Mouse (Mus musculus): ENCODE results near the gene Eif4enif1. TPM values are rescaled to one million over a fixed set of nuclear protein-coding genes. Genes with fewer than 3 reads are reported as not detected.
A peak's percentile ranks its signal among the peaks of the same experiment; 100 is the strongest.

The Eif4enif1 gene
- polyA plus RNA-seq, 1 experiment from 2014 or later: 54.9 TPM

DNA sequence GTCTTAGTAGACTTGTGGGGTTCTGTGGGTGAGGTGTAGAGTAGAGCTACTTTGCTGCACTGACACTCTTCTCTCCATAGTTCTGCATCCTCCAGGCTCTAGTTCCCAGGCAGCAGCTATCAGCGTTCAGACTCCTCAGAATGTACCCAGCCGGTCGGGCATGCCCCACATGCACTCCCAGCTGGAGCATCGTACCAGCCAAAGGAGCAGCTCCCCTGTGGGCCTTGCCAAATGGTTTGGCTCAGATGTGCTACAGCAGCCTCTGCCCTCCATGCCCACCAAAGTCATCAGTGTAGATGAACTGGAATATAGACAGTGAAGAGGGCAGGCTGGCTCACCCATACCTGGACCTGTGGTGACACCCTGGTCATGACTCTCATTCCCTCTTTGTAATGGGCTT, 41.6 kb downstream of the Eif4enif1 start:
- peaks cover 60% of the 10 kb centered on the region for H3K36me3 ChIP-seq (ENCODE audit: control insufficient read depth, insufficient read depth)
- WGBS: 65% methylated on average over 4 of the region's 4 CpGs
- no peak overlapping the region for H3K4me3 ChIP-seq (replicated peaks; ENCODE audit: low read length)
- H3K9ac ChIP-seq (replicated peaks; ENCODE audit: low read depth, low read length): no peak overlapping the region
- no peak overlapping the region for H3K27ac ChIP-seq (ENCODE audit: low read length)
- no peaks in the 10 kb centered on the region for H3K27me3 ChIP-seq (replicated peaks; ENCODE audit: control insufficient read depth, insufficient read depth, low read length)
- no peaks in the 10 kb centered on the region for H3K9me3 ChIP-seq (ENCODE audit: control insufficient read depth, low read length)
- no peak for ATAC-seq
- no peak overlapping the region for H3K4me2 ChIP-seq (ENCODE audit: low read length)
- H3K4me1 ChIP-seq (replicated peaks; ENCODE audit: control insufficient read depth, insufficient read depth, low read length): no peaks in the 10 kb centered on the region

DNA sequence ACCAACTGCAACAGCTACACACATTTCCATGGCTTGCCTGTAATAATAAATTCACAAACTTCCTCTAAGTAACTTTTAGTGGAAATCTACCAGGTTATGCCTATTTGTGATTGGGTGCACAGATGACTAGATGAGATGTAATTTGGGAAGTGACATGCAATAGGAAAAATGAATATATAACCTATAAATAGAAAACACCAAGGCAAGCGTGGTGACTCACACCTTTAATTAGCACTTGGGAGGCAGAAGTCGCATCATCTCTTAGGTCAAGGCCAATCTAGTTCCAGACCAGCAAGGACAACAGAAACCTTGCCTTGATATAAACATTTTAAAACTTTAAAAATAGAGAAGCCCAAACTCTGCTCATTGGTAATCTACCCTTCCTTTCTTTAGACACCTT, 45.2 kb downstream of the Eif4enif1 start:
- 94% methylated on average over 2 of the region's 2 CpGs for WGBS
- Histone ChIP-seq H3K4me2 (ENCODE audit: low read length) (no peak overlapping the region), H3K9me3 (ENCODE audit: control insufficient read depth, low read length) (no peaks in the 10 kb centered on the region), H3K9ac (replicated peaks; ENCODE audit: low read depth, low read length) (no peak overlapping the region), H3K4me3 (replicated peaks; ENCODE audit: low read length) (no peak overlapping the region), H3K27ac (ENCODE audit: low read length) (no peak overlapping the region), H3K27me3 (replicated peaks; ENCODE audit: control insufficient read depth, insufficient read depth, low read length) (no peaks in the 10 kb centered on the region), H3K36me3 (ENCODE audit: control insufficient read depth, insufficient read depth) (peaks cover 66% of the 10 kb centered on the region), H3K4me1 (replicated peaks; ENCODE audit: control insufficient read depth, insufficient read depth, low read length) (no peaks in the 10 kb centered on the region)
- no peak for ATAC-seq

DNA sequence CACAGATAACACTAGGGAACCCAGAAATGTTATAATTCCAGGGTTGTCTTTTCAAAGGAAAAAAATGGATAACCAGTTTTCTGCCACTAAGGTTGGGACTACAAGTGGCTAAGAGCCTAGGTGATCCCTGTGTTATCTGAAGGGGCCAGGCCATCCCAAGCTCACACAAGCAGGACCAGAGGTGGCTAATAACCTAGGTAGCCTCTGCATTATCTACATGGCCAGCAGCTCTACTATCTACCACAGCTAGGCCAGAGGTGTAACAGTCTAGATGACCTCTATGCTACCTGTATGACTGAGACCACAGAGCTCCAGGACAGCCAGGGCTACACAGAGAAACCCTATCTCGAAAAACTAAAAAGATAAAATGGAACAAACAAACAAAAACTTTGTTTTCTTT, 57.3 kb downstream of the Eif4enif1 start:
- H3K27me3 ChIP-seq (replicated peaks; ENCODE audit: control insufficient read depth, insufficient read depth, low read length): no peaks in the 10 kb centered on the region
- no peak overlapping the region for H3K9ac ChIP-seq (replicated peaks; ENCODE audit: low read depth, low read length)
- WGBS: 97% methylated on average over 1 of the region's 1 CpGs
- no peak for ATAC-seq
- H3K4me2 ChIP-seq (ENCODE audit: low read length): no peak overlapping the region
- H3K4me1 ChIP-seq (replicated peaks; ENCODE audit: control insufficient read depth, insufficient read depth, low read length): peaks cover 14% of the 10 kb centered on the region
- peaks cover 43% of the 10 kb centered on the region for H3K36me3 ChIP-seq (ENCODE audit: control insufficient read depth, insufficient read depth)
- no peaks in the 10 kb centered on the region for H3K9me3 ChIP-seq (ENCODE audit: control insufficient read depth, low read length)
- H3K27ac ChIP-seq (ENCODE audit: low read length): no peak overlapping the region
- no peak overlapping the region for H3K4me3 ChIP-seq (replicated peaks; ENCODE audit: low read length)

DNA sequence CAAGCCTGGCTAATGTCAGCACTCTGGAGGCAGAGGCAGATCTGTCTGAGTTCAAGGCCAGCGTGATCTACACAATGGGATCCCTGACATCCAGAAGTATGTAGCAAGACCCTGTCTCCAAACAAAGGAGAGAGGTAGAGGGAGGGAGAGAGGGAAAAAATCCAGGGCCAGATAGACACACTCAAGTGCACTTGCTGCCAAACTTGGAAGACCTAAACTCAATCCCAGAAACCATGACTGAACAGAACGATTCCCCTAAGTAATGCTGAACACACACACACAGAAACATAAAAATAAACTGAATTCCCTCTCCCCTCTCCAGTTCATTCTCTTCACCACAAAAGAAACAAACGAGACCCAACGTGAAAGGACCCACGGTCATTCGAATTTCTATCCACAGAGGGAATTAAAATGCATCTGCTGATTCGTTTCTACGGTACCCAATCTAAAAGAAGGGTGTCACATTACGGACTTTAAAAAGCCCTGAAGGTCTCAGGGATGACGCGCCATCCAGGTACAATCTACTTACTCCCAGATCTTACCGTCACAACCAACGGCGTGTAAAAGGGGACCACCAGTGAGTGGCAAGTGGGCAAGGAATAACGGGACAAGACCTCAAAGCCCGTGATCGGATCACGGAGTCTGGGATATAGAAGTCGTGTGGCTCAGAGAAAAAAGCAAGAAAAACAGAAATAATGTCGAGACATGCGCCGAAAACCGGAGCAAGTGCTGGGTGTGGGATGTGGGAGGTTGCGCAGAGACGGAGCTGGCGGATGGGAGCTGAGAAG, 63.3 kb downstream of the Eif4enif1 start:
- Histone ChIP-seq H3K27ac (ENCODE audit: low read length) (peak overlapping the region; percentile 93), H3K4me2 (ENCODE audit: low read length) (peak overlapping the region; percentile 65), H3K9ac (replicated peaks; ENCODE audit: low read depth, low read length) (peak overlapping the region; percentile 97), H3K4me1 (replicated peaks; ENCODE audit: control insufficient read depth, insufficient read depth, low read length) (peaks cover 28% of the 10 kb centered on the region), H3K27me3 (replicated peaks; ENCODE audit: control insufficient read depth, insufficient read depth, low read length) (no peaks in the 10 kb centered on the region), H3K9me3 (ENCODE audit: control insufficient read depth, low read length) (no peaks in the 10 kb centered on the region), H3K4me3 (replicated peaks; ENCODE audit: low read length) (peak overlapping the region; percentile 82), H3K36me3 (ENCODE audit: control insufficient read depth, insufficient read depth) (peaks cover 16% of the 10 kb centered on the region)
- no peak for ATAC-seq
- WGBS: under 1% methylated on average over 26 of the region's 26 CpGs

DNA sequence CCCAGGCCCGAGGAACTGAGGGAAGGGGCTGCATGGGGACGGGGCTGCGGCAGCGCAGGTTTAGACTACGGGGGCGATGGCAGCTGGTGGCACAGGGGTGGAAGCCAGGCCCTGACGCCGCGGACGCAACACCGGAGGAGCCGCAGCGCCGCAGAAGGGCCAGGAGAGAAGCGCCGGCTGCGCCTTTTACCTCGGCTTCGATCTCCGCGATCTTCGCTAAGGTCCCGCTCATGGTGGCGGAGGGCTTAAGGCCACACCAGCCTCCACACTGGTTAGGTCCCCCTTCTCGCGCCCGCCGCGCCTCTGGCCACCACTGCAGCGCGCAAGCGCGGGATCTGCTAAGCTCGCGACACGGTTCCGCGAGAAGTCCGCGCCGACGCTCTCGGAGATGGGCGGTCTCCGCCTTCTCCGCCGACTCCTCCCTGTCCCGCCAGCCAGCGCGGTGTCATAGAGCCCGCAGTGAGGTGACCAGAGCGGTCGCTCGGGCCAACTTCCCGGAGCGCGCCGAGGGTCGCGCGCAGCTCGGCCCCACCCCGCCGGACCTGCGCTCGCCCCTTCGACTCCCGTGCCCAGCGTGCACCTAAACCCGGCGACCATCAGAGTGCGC, 64.0 kb downstream of the Eif4enif1 start, which contains the start of gene Drg1:
TSS of gene Drg1 (minus strand) at position 337 of the 607 bp plus-strand sequence.
- H3K9ac ChIP-seq (replicated peaks; ENCODE audit: low read depth, low read length): peak within 1 kb of the TSS; percentile 97
- no peaks in the 10 kb centered on the region for H3K9me3 ChIP-seq (ENCODE audit: control insufficient read depth, low read length)

DNA sequence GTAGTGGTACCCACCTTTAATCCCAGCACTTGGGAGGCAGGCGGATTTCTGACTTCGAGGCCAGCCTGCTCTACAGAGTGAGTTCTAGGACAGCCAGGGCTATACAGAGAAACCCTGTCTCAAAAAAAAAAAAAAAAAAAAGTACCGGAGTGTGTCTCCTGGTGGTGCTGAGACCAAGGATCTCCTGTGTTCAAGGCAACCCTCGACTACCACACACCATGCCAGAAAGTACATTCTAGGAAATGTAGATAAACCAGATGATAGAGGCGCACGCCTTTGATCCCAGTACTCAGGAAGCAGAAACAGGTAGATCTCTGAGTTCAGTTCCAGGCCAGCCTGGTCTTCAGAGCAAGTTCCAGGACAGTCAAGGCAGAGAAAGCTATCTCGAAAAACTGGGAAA, 64.9 kb downstream of the Eif4enif1 start:
- H3K4me3 ChIP-seq (replicated peaks; ENCODE audit: low read length): peak overlapping the region; percentile 82; the same call in 1 of the 2 replicates
- peak overlapping the region; percentile 58 for H3K4me2 ChIP-seq (ENCODE audit: low read length)
- no peaks in the 10 kb centered on the region for H3K9me3 ChIP-seq (ENCODE audit: control insufficient read depth, low read length)
- H3K27me3 ChIP-seq (replicated peaks; ENCODE audit: control insufficient read depth, insufficient read depth, low read length): no peaks in the 10 kb centered on the region
- 54% methylated on average over 7 of the region's 7 CpGs for WGBS
- no peak for ATAC-seq
- peak overlapping the region; percentile 97 for H3K9ac ChIP-seq (replicated peaks; ENCODE audit: low read depth, low read length)
- H3K36me3 ChIP-seq (ENCODE audit: control insufficient read depth, insufficient read depth): peaks cover 4% of the 10 kb centered on the region
- peaks cover 28% of the 10 kb centered on the region for H3K4me1 ChIP-seq (replicated peaks; ENCODE audit: control insufficient read depth, insufficient read depth, low read length)
- no peak overlapping the region for H3K27ac ChIP-seq (ENCODE audit: low read length)

More for the DNA sequence above, 64.0 kb downstream of the Eif4enif1 start, which contains the start of gene Drg1:
- H3K27me3 ChIP-seq (replicated peaks; ENCODE audit: control insufficient read depth, insufficient read depth, low read length): no peaks in the 10 kb centered on the region
- peak; percentile 99 for ATAC-seq
- peaks cover 11% of the 10 kb centered on the region for H3K36me3 ChIP-seq (ENCODE audit: control insufficient read depth, insufficient read depth)
- peaks cover 28% of the 10 kb centered on the region for H3K4me1 ChIP-seq (replicated peaks; ENCODE audit: control insufficient read depth, insufficient read depth, low read length)
- peak within 1 kb of the TSS; percentile 82 for H3K4me3 ChIP-seq (replicated peaks; ENCODE audit: low read length)
- under 1% methylated on average over 67 of the region's 72 CpGs for WGBS
- peak within 1 kb of the TSS; percentile 65 for H3K4me2 ChIP-seq (ENCODE audit: low read length)
- peak within 1 kb of the TSS; percentile 93 for H3K27ac ChIP-seq (ENCODE audit: low read length)

DNA sequence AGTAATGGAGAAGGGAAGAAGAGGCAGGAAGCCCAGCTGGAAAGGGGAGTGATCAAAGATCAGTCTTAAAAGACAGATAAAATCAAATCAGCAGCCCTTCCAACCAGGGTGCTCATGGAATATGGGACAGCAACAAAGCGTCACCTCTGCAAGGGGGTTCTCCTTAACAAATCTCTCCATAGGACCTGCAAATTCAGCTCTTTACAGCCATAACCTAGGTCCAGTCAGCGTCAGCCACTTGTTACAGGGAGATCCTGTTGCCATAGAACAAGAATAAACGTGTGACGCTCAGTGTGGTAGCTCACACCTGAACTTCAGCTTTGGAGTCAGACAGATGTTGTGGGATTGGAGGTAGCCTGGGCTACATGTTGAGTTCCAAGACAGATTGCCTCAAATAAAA, 67.0 kb downstream of the Eif4enif1 start:
- Histone ChIP-seq H3K27me3 (replicated peaks; ENCODE audit: control insufficient read depth, insufficient read depth, low read length) (no peaks in the 10 kb centered on the region), H3K9ac (replicated peaks; ENCODE audit: low read depth, low read length) (no peak overlapping the region), H3K4me2 (ENCODE audit: low read length) (no peak overlapping the region), H3K36me3 (ENCODE audit: control insufficient read depth, insufficient read depth) (no peaks in the 10 kb centered on the region), H3K4me3 (replicated peaks; ENCODE audit: low read length) (no peak overlapping the region), H3K4me1 (replicated peaks; ENCODE audit: control insufficient read depth, insufficient read depth, low read length) (peaks cover 17% of the 10 kb centered on the region), H3K27ac (ENCODE audit: low read length) (no peak overlapping the region), H3K9me3 (ENCODE audit: control insufficient read depth, low read length) (no peaks in the 10 kb centered on the region)
- no peak for ATAC-seq
- 30% methylated on average over 4 of the region's 4 CpGs for WGBS

DNA sequence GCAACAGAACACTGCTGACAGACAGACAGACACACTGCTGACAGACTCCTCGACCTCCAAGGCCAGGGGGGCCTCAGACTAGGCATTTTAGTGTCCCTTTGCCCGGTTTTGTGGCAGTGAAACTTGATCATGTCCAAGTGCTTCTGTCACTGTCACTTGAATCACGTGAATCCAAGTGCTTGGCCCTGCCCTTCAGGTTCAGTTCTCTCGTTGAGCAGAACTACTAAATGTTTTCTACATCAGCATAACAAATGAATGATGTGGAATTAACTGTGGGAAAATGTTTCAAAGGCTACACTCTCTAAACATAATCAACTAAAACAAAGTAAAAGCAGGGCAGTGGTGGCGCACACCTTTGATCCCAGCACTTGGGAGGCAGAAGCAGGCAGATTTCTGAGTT, 76.2 kb downstream of the Eif4enif1 start:
- H3K4me2 ChIP-seq (ENCODE audit: low read length): no peak overlapping the region

DNA sequence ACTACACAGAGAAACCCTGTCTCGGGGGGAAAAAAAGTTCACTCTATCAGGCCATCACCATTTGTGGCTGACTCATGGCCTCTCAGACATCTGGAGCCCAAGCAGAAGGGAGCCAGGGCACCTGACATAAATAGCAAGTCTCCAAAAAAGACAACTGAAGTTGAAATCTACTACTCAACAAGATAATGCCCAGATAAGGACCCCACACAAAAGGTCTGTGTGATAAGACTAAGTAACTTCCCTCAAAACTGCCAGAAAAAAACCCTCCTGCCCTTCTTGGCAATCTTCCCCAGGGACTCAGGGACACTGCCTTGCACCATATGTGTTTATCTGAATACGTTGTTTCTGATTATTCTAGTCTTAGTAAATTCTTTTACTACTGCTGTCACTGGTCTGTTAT, 77.5 kb downstream of the Eif4enif1 start:
- ATAC-seq: no peak
- WGBS: 82% methylated on average over 2 of the region's 2 CpGs

More for the DNA sequence above, 76.2 kb downstream of the Eif4enif1 start:
- H3K9me3 ChIP-seq (ENCODE audit: control insufficient read depth, low read length): no peaks in the 10 kb centered on the region
- no peak overlapping the region for H3K4me3 ChIP-seq (replicated peaks; ENCODE audit: low read length)
- no peak for ATAC-seq
- 57% methylated on average over 5 of the region's 5 CpGs for WGBS
- H3K27ac ChIP-seq (ENCODE audit: low read length): no peak overlapping the region
- no peak overlapping the region for H3K9ac ChIP-seq (replicated peaks; ENCODE audit: low read depth, low read length)
- H3K27me3 ChIP-seq (replicated peaks; ENCODE audit: control insufficient read depth, insufficient read depth, low read length): no peaks in the 10 kb centered on the region
- H3K4me1 ChIP-seq (replicated peaks; ENCODE audit: control insufficient read depth, insufficient read depth, low read length): no peaks in the 10 kb centered on the region
- no peaks in the 10 kb centered on the region for H3K36me3 ChIP-seq (ENCODE audit: control insufficient read depth, insufficient read depth)

More for the DNA sequence above, 77.5 kb downstream of the Eif4enif1 start:
- H3K4me3 ChIP-seq (replicated peaks; ENCODE audit: low read length): no peak overlapping the region
- H3K27ac ChIP-seq (ENCODE audit: low read length): no peak overlapping the region
- H3K9ac ChIP-seq (replicated peaks; ENCODE audit: low read depth, low read length): no peak overlapping the region
- no peaks in the 10 kb centered on the region for H3K27me3 ChIP-seq (replicated peaks; ENCODE audit: control insufficient read depth, insufficient read depth, low read length)
- H3K4me2 ChIP-seq (ENCODE audit: low read length): no peak overlapping the region
- no peaks in the 10 kb centered on the region for H3K36me3 ChIP-seq (ENCODE audit: control insufficient read depth, insufficient read depth)
- no peaks in the 10 kb centered on the region for H3K9me3 ChIP-seq (ENCODE audit: control insufficient read depth, low read length)
- H3K4me1 ChIP-seq (replicated peaks; ENCODE audit: control insufficient read depth, insufficient read depth, low read length): no peaks in the 10 kb centered on the region

Measured in forebrain, embryonic 16.5 days (tissue).